Mouse (Mus musculus): ENCODE measurements at regions not wholly inside any gene's neighbourhood (a gene's known extent, or its start where the extent isn't known, plus 50 kb on each side); places are given as distances from the start of the nearest gene placed in this dataset.

DNA sequence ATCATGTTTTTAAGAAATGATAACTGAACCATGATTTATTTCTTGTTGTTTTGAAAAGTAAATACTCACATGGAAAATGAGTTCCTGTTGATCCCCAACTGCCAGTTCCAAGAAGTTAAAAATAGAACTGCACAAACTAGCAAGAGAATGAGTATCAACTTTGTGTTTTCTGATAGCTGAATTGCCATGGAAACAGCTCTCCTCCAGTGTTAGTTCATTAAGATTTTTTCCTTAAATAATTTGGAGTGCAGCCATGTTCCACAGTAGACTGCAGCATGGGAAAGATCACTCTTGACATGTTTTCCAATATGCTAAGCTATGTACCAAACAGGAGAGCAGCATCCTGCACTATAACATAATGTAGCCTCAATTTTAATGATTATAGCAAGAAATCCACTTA is 208.0 kb upstream of the Tars start:
- H3K4me2 ChIP-seq (ENCODE audit: low read depth, low read length), result no peak overlapping the region
- peak; percentile 20 for DNase-seq (ENCODE audit: low spot score)
- no peak for ATAC-seq (ENCODE audit: low read depth)

GRCm38 (mm10) chr15:11605677-11606076 is 206.2 kb upstream of the Tars start:
- no peak overlapping the region for H3K4me2 ChIP-seq (ENCODE audit: low read depth, low read length)
- no peak overlapping the region for H3K9ac ChIP-seq (ENCODE audit: low read depth, low read length)
- H3K36me3 ChIP-seq (ENCODE audit: control insufficient read depth, insufficient read depth, low read length), result no peaks in the 10 kb centered on the region
- no peaks in the 10 kb centered on the region for H3K9me3 ChIP-seq (ENCODE audit: control insufficient read depth, low read length)
- DNase-seq (ENCODE audit: low spot score) (no peak), ATAC-seq (ENCODE audit: low read depth) (no peak)
- no peaks in the 10 kb centered on the region for H3K4me1 ChIP-seq (ENCODE audit: control insufficient read depth, insufficient read depth, low read length)
- H3K27me3 ChIP-seq (replicated peaks; ENCODE audit: control insufficient read depth, insufficient read depth, low read length), result no peaks in the 10 kb centered on the region
- H3K4me3 ChIP-seq (ENCODE audit: low read depth, low read length), result no peak overlapping the region
- 91% methylated on average over 4 of the region's 4 CpGs for WGBS
- no peak overlapping the region for H3K27ac ChIP-seq (replicated peaks; ENCODE audit: low read depth, low read length)

More for the DNA sequence above, 208.0 kb upstream of the Tars start:
- H3K36me3 ChIP-seq (ENCODE audit: control insufficient read depth, insufficient read depth, low read length), result no peaks in the 10 kb centered on the region
- H3K9ac ChIP-seq (ENCODE audit: low read depth, low read length), result no peak overlapping the region
- no peaks in the 10 kb centered on the region for H3K4me1 ChIP-seq (ENCODE audit: control insufficient read depth, insufficient read depth, low read length)
- H3K27ac ChIP-seq (replicated peaks; ENCODE audit: low read depth, low read length), result no peak overlapping the region
- H3K27me3 ChIP-seq (replicated peaks; ENCODE audit: control insufficient read depth, insufficient read depth, low read length), result no peaks in the 10 kb centered on the region
- H3K9me3 ChIP-seq (ENCODE audit: control insufficient read depth, low read length), result no peaks in the 10 kb centered on the region
- H3K4me3 ChIP-seq (ENCODE audit: low read depth, low read length), result no peak overlapping the region

- WGBS, result 93% methylated on average over 6 of the region's 6 CpGs
- Histone ChIP-seq H3K9me3 (ENCODE audit: control insufficient read depth, low read length) (no peaks in the 10 kb centered on the region), H3K36me3 (ENCODE audit: control insufficient read depth, insufficient read depth, low read length) (no peaks in the 10 kb centered on the region), H3K9ac (ENCODE audit: low read depth, low read length) (no peak overlapping the region), H3K4me2 (ENCODE audit: low read depth, low read length) (no peak overlapping the region), H3K27me3 (replicated peaks; ENCODE audit: control insufficient read depth, insufficient read depth, low read length) (no peaks in the 10 kb centered on the region), H3K4me3 (ENCODE audit: low read depth, low read length) (no peak overlapping the region), H3K4me1 (ENCODE audit: control insufficient read depth, insufficient read depth, low read length) (no peaks in the 10 kb centered on the region), H3K27ac (replicated peaks; ENCODE audit: low read depth, low read length) (no peak overlapping the region)
- DNase-seq (ENCODE audit: low spot score) (no peak), ATAC-seq (ENCODE audit: low read depth) (no peak)
These were observed 197.6 kb upstream of the Tars start for GRCm38 (mm10) chr15:11597021-11597420.

DNA sequence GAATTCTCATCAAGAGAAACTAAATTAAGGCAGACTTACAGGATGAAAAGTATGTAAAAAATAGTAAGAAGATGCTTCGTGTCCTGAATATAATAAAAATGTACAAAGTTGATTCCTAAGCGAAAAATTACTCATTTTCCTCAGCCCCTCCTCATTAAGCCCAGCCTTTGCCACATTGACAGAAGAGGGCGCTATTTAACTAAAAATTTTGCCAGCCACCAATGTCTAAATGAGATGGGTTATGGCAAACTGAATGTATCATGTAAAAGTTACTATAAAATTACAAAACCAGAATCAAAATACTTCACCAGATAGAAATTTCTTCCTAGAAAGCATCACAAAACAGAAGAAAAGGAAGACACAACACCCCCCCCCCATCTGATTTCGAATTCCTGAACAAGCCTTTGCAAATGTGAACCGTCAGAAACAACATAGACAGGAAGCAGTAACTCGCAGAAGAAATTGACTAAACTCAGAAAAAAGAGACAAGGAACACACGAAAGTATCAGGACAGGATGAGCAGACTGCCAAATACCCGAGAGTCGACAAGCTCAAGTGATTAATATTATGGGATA is 191.2 kb upstream of the Tars start:
- Histone ChIP-seq H3K36me3 (ENCODE audit: control insufficient read depth, insufficient read depth, low read length) (no peaks in the 10 kb centered on the region), H3K27ac (replicated peaks; ENCODE audit: low read depth, low read length) (no peak overlapping the region), H3K4me2 (ENCODE audit: low read depth, low read length) (no peak overlapping the region), H3K9ac (ENCODE audit: low read depth, low read length) (no peak overlapping the region), H3K4me1 (ENCODE audit: control insufficient read depth, insufficient read depth, low read length) (no peaks in the 10 kb centered on the region), H3K27me3 (replicated peaks; ENCODE audit: control insufficient read depth, insufficient read depth, low read length) (no peaks in the 10 kb centered on the region), H3K4me3 (ENCODE audit: low read depth, low read length) (no peak overlapping the region), H3K9me3 (ENCODE audit: control insufficient read depth, low read length) (no peaks in the 10 kb centered on the region)
- DNase-seq (ENCODE audit: low spot score) (peak; percentile 67), ATAC-seq (ENCODE audit: low read depth) (no peak)
- 36% methylated on average over 9 of the region's 9 CpGs for WGBS

DNA sequence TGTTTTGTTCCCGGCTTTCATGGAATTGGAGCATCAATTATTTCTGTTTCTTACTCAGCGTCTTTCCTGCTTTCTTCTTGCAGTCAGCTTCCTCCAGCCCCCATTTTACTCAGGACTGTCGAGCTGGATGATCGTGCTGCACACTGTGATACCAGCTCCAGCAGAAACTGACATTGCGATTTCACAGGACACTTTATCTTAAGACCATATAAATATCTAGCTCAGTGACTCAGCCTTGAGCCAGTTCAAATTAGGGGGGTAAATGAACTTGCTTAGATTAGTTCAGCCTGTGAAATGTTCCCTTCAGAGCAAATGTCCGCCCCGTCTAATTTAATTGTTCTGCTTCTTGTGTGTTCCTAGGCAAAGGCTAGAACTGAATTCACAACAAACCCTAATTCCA is 190.3 kb upstream of the Tars start:
- H3K4me1 ChIP-seq (ENCODE audit: control insufficient read depth, insufficient read depth, low read length), result no peaks in the 10 kb centered on the region
- H3K9me3 ChIP-seq (ENCODE audit: control insufficient read depth, low read length), result no peaks in the 10 kb centered on the region
- no peak overlapping the region for H3K27ac ChIP-seq (replicated peaks; ENCODE audit: low read depth, low read length)
- H3K4me3 ChIP-seq (ENCODE audit: low read depth, low read length), result no peak overlapping the region
- peak; percentile 3 for DNase-seq (ENCODE audit: low spot score)
- 45% methylated on average over 7 of the region's 7 CpGs for WGBS
- H3K27me3 ChIP-seq (replicated peaks; ENCODE audit: control insufficient read depth, insufficient read depth, low read length), result no peaks in the 10 kb centered on the region
- no peaks in the 10 kb centered on the region for H3K36me3 ChIP-seq (ENCODE audit: control insufficient read depth, insufficient read depth, low read length)
- no peak overlapping the region for H3K4me2 ChIP-seq (ENCODE audit: low read depth, low read length)
- no peak overlapping the region for H3K9ac ChIP-seq (ENCODE audit: low read depth, low read length)
- ATAC-seq (ENCODE audit: low read depth), result 0 out of 2 replicates have a peak, but pooled peaks have one; percentile 44

GRCm38 (mm10) chr15:11586384-11586783 is 186.9 kb upstream of the Tars start:
- Histone ChIP-seq H3K4me1 (ENCODE audit: control insufficient read depth, insufficient read depth, low read length) (no peaks in the 10 kb centered on the region), H3K36me3 (ENCODE audit: control insufficient read depth, insufficient read depth, low read length) (no peaks in the 10 kb centered on the region), H3K27me3 (replicated peaks; ENCODE audit: control insufficient read depth, insufficient read depth, low read length) (no peaks in the 10 kb centered on the region), H3K9me3 (ENCODE audit: control insufficient read depth, low read length) (no peaks in the 10 kb centered on the region), H3K27ac (replicated peaks; ENCODE audit: low read depth, low read length) (no peak overlapping the region), H3K4me2 (ENCODE audit: low read depth, low read length) (no peak overlapping the region), H3K9ac (ENCODE audit: low read depth, low read length) (no peak overlapping the region), H3K4me3 (ENCODE audit: low read depth, low read length) (no peak overlapping the region)
- DNase-seq (ENCODE audit: low spot score) (no peak), ATAC-seq (ENCODE audit: low read depth) (no peak)
- WGBS, result 81% methylated on average over 2 of the region's 2 CpGs

- WGBS, result 50% methylated on average over 2 of the region's 2 CpGs
These were observed 184.7 kb upstream of the Tars start for GRCm38 (mm10) chr15:11584155-11584554.

DNA sequence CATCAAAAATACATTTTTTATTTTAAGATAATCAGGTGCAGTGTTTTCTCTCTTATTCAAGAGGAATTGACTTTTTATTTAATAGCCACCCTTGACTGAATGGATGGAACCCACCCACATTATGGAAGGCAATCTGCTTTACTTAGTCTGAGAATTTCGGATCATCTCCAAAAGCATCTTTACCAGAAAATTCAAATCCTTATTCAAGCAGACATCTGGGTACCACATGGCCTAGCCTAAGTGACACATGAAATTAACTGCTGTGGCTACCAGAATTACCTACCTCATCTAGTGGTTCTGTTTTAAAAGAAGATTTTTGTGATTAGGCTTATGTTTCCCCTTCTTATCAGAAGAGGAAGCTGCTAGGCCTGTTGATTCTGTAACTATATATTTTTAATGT is 178.9 kb upstream of the Tars start:
- H3K4me3 ChIP-seq (ENCODE audit: low read depth, low read length), result no peak overlapping the region
- WGBS, result 63% methylated on average over 1 of the region's 1 CpGs
- DNase-seq (ENCODE audit: low spot score) (peak; percentile 4), ATAC-seq (ENCODE audit: low read depth) (no peak)
- no peaks in the 10 kb centered on the region for H3K4me1 ChIP-seq (ENCODE audit: control insufficient read depth, insufficient read depth, low read length)
- no peaks in the 10 kb centered on the region for H3K27me3 ChIP-seq (replicated peaks; ENCODE audit: control insufficient read depth, insufficient read depth, low read length)
- no peak overlapping the region for H3K9ac ChIP-seq (ENCODE audit: low read depth, low read length)
- no peak overlapping the region for H3K27ac ChIP-seq (replicated peaks; ENCODE audit: low read depth, low read length)
- no peaks in the 10 kb centered on the region for H3K36me3 ChIP-seq (ENCODE audit: control insufficient read depth, insufficient read depth, low read length)
- no peak overlapping the region for H3K4me2 ChIP-seq (ENCODE audit: low read depth, low read length)
- no peaks in the 10 kb centered on the region for H3K9me3 ChIP-seq (ENCODE audit: control insufficient read depth, low read length)

More at GRCm38 (mm10) chr15:11584155-11584554, 184.7 kb upstream of the Tars start:
- H3K4me1 ChIP-seq (ENCODE audit: control insufficient read depth, insufficient read depth, low read length), result no peaks in the 10 kb centered on the region
- no peaks in the 10 kb centered on the region for H3K9me3 ChIP-seq (ENCODE audit: control insufficient read depth, low read length)
- H3K36me3 ChIP-seq (ENCODE audit: control insufficient read depth, insufficient read depth, low read length), result no peaks in the 10 kb centered on the region
- no peaks in the 10 kb centered on the region for H3K27me3 ChIP-seq (replicated peaks; ENCODE audit: control insufficient read depth, insufficient read depth, low read length)
- no peak overlapping the region for H3K4me3 ChIP-seq (ENCODE audit: low read depth, low read length)
- H3K27ac ChIP-seq (replicated peaks; ENCODE audit: low read depth, low read length), result no peak overlapping the region
- ATAC-seq (ENCODE audit: low read depth) (no peak), DNase-seq (ENCODE audit: low spot score) (no peak)
- no peak overlapping the region for H3K9ac ChIP-seq (ENCODE audit: low read depth, low read length)
- no peak overlapping the region for H3K4me2 ChIP-seq (ENCODE audit: low read depth, low read length)

DNA sequence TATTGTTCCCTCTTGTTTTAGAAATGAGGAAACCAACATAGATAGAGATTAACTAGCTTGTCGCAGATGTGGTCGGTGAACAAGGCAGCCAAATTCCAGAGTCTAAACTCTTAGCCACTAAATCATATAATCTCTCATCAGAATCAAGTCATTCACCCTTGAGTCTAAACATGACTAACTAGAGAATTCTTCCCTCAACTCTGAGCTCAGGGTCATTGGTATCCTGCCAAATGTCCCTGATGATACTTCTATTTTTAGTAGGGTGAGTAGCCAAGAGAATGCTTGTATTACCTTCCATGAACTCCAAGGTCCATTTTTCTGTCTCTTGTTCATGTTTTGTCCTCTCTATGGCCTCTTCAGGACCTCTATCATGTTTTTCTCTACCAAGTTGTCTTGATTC is 174.9 kb upstream of the Tars start:
- ATAC-seq (ENCODE audit: low read depth) (no peak), DNase-seq (ENCODE audit: low spot score) (peak; percentile 5)
- 74% methylated on average over 2 of the region's 2 CpGs for WGBS

More for the DNA sequence above, 174.9 kb upstream of the Tars start:
- Histone ChIP-seq H3K9me3 (ENCODE audit: control insufficient read depth, low read length) (no peaks in the 10 kb centered on the region), H3K4me3 (ENCODE audit: low read depth, low read length) (no peak overlapping the region), H3K4me2 (ENCODE audit: low read depth, low read length) (no peak overlapping the region), H3K27me3 (replicated peaks; ENCODE audit: control insufficient read depth, insufficient read depth, low read length) (no peaks in the 10 kb centered on the region), H3K9ac (ENCODE audit: low read depth, low read length) (no peak overlapping the region), H3K36me3 (ENCODE audit: control insufficient read depth, insufficient read depth, low read length) (no peaks in the 10 kb centered on the region), H3K4me1 (ENCODE audit: control insufficient read depth, insufficient read depth, low read length) (no peaks in the 10 kb centered on the region), H3K27ac (replicated peaks; ENCODE audit: low read depth, low read length) (no peak overlapping the region)
